Mouse (Mus musculus): Measurements from ENCODE around the gene Traf5. TPM values are rescaled to one million over a fixed set of nuclear protein-coding genes. Genes with fewer than 3 reads are reported as not detected.

Gene Traf5
- total RNA-seq, 1 experiment from 2014 or later = 6.9 TPM

- no peak for DNase-seq
These were observed 29.0 kb downstream of the Traf5 start for GRCm38 (mm10) chr1:192063209-192063946.

GRCm38 (mm10) chr1:192062682-192063081 is 29.7 kb downstream of the Traf5 start:
- no peak for DNase-seq

GRCm38 (mm10) chr1:192061666-192062306 is 30.6 kb downstream of the Traf5 start:
- DNase-seq = peak; percentile 77

- no peak for DNase-seq
These were observed 33.4 kb downstream of the Traf5 start for GRCm38 (mm10) chr1:192058911-192059310.

GRCm38 (mm10) chr1:192053726-192054125 is 38.6 kb downstream of the Traf5 start:
- no peak for DNase-seq

- DNase-seq = no peak
These were observed 39.4 kb downstream of the Traf5 start for GRCm38 (mm10) chr1:192052986-192053385.

- DNase-seq = no peak
These were observed 39.9 kb downstream of the Traf5 start for GRCm38 (mm10) chr1:192052461-192052860.

- no peak for DNase-seq
These were observed 93.3 kb downstream of the Traf5 start for GRCm38 (mm10) chr1:191999022-191999421.

GRCm38 (mm10) chr1:191996621-191997185 is 95.7 kb downstream of the Traf5 start:
- DNase-seq = no peak

- DNase-seq = peak; percentile 25
These were observed 96.4 kb downstream of the Traf5 start for GRCm38 (mm10) chr1:191995916-191996315.

GRCm38 (mm10) chr1:191995488-191995887 is 96.9 kb downstream of the Traf5 start:
- DNase-seq = peak; percentile 78

GRCm38 (mm10) chr1:191994476-191994875 is 97.9 kb downstream of the Traf5 start:
- no peak for DNase-seq

GRCm38 (mm10) chr1:191992040-191992780 is 100.1 kb downstream of the Traf5 start:
- DNase-seq = peak; percentile 50

GRCm38 (mm10) chr1:191989994-191990393 is 102.4 kb downstream of the Traf5 start:
- peak; percentile 97 for DNase-seq

- no peak for DNase-seq
These were observed 103.3 kb downstream of the Traf5 start for GRCm38 (mm10) chr1:191989060-191989459.

GRCm38 (mm10) chr1:191988646-191989045 is 103.7 kb downstream of the Traf5 start:
- no peak for DNase-seq

- DNase-seq = no peak
These were observed 104.9 kb downstream of the Traf5 start for GRCm38 (mm10) chr1:191987481-191987769.

GRCm38 (mm10) chr1:191986674-191987480 is 105.5 kb downstream of the Traf5 start:
- no peak for DNase-seq

GRCm38 (mm10) chr1:191981426-191982102 is 110.8 kb downstream of the Traf5 start:
- DNase-seq = peak; percentile 64

GRCm38 (mm10) chr1:191977187-191977586 is 115.2 kb downstream of the Traf5 start, which contains the start of gene Rd3:
TSS of gene Rd3 (plus strand) at chr1:191977370.
- peak; percentile 76 for DNase-seq
